Mouse (Mus musculus): ENCODE measurements around the gene Heca.
"Not testable (repeated sequence)": the region's sequence is repeated elsewhere in the genome, so short reads cannot be mapped to it uniquely, and the experiment has no call there.

Gene Heca

DNA sequence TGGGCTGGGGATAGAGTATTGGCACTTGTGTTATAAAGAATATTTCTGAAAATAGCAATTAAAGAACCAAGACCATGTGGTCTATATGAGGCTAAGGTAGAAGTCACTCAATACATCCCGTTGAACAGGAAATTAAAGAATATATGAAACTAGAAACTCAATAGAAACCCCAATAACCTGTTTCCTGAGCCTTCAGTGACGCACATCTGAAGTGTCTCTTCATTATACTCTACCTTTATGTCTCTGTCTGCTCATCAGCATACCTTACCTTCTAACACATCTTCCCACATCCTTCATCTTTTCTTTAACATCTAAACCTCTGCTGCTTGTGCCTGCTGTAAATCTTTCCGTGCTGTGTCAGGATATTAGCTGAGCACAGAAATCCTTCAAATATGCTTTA is 67.8 kb downstream of the Heca start:
- no peak for DNase-seq (ENCODE audit: low spot score in 2 of 2)

DNA sequence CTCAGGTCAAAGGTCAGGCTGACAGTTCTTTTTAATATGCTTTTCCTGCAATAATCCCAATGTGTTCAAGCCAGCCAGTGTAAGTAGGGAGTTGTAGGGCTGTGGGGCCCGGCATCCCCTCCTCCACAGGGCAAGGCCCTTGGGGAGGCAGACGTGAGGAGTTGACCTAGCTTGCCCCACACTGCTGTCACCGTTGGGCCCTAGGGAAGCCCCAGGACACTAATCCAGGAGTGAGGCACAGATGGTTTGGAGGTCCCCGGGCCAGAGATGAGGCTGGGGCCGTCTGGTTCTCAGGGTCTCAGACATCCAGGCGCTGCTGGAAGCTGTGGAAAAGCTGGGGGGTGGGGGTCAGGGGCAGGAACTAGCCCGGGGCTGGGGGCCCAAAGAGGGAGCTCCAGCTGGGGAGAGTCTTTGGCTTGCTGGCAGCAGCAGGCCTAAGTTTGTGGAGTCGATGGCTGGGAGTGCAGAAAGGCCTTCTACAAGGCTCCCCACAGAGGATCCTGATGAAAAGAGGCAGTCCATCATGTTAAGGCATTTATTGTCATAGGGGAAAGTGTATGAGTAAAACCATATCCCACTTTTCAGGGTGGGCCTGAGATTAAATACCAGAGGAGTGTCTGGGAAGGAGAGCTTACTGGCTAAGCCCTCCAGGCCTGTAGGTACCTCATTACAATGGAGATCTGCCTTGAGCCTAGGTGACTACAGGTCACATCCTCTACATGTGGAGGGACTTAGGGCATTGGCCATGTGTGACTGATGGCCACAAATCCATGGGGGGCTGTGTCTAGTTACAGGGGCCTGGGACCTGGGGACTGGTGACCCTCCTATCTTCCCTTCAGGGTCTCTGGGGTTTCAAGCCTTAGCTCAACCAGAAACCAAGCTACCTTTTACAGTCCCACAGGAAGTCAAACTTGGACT is 69.6 kb downstream of the Heca start:
- DNase-seq (ENCODE audit: low spot score in 2 of 2), result no peak

DNA sequence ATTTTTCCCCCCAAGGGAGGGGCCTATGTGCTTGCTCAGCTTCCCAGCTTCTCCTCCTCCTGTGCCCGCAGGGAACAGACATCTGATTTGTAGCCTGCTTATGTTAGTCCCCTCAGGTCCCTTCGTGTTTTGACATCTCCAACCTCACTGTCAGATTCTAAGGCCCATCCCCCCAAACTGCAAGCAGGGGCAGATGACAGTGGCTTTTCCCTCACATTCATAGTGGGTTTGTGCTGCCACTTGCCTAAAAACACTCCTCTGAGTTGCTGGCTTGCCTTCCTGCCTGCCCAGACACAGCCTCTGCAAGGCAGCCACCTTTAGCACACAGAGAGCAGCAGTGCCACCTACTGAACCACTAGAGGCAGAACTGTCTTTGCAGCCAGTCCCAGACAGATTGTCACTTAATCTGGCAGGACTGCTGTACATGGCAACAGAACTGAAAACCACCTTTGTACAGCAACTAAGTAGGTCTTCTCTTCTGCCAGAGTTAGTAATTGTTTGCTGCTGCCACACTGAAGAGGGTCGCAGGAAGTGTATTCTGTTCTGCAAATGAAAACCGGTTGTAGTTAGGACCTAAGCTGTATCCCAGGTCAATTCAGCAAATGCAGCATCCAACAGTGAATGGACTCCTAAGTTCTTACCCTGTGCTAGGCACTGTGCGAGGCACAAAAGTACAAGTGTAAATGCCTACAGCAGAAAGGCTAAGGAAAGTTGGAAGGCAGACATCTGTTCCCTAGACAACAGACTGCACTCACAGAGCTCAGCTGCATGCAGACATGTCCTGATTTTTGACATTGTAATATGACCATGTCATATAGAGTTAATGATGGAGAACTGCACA is 77.8 kb downstream of the Heca start:
- DNase-seq (ENCODE audit: low spot score in 2 of 2), result peak in 1 of 2 experiments; percentile 75

DNA sequence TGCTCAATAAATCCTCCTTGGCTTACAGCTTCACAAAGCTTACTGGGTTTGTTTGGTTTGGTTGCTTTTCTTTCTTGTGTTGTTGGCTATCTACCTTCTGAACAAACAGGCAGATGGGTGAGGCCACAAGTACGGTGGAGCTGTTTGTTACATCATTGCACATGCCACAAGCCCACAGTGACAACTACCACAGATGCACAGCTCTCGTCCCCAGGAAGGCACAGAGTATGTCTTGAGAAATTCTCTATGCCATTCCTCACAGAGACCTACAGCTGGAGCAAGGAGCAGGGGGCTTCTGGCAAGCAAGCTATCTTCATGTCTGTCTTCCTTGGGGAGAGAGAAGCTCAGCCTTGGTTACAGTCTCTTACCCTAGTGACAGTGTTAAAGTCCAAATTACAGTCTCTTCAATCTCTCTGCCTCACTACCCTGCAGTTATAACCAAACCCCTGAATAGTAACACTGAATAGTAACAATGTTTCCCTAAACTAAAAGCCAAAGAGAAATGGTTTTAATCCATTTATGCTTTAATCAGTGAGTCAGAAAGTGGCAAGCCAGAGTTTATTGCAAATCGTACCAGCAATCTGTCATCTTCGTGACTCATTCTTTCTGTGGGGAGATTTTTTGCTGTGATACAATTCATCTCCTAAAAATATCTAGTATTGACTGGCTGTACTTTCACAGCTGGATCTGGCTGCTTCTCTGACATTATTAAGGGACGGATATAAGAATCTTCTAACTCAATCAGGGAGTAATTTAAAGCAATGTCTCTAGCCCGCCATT is 87.0 kb downstream of the Heca start:
- DNase-seq (ENCODE audit: low spot score in 2 of 2), result no peak

DNA sequence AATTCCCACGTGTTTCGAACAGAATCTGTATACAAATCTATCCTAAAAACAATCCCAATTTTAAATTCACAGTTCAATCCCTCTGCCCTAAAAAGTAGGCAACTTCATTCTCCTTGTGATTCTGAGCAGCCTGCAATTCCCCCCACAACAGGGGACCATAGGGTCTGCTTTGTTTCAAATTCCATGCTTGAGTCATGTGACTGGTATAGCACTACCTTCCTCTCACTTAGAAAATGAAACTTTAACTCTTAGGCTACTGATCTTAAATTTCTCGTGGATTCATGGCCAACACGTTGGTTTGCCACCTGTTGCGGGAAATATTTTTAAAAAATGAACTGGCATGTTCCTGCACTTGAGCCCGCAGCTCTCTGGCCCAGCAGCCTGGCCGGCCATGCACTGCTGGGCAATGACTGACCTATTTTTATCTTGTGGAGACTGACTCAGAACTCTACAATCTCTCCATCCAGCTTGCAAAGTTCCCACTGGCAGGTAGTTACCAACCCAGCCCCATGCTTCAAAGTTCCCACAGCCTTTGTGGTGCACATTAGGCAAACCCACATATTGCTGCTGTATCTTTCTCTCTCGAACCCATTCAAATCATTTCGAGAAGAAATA is 90.1 kb downstream of the Heca start:
- no peak for DNase-seq (ENCODE audit: low spot score in 2 of 2)

DNA sequence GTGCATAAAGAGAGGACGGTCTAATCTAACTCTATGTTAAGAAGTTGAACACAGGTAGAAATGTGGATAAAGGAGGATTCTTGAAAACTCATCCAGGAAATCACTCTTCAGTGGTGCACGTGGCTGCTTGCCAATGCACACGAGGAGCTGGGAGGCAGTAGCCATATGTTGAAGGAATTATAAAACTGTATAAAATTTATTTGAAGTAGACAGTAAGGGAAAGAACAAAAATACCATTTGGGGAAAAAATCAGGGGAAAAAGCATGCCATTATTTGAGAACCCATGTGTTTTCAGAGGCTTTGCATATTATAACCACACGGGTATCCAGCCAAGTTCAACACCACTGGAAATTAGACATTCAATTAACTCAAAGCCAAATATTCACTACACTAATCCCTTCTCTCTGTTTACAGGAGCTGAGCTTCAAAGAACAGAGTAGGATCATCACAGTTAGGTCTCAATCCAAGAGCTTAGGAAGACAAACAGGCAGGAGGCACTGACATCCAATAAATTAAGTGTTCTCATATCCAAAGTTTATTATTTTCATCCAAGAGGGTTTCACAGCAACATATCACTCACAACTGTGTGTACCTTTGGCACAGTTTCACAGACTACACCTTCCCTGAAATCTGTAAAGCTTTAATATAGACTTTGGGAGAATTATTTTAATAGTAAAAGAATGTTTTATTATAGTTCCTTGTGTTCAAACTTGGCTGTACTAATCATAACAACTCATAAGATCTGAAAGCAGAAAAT is 102.9 kb downstream of the Heca start:
- peak in 1 of 2 experiments; percentile 40 for DNase-seq (ENCODE audit: low spot score in 2 of 2)

DNA sequence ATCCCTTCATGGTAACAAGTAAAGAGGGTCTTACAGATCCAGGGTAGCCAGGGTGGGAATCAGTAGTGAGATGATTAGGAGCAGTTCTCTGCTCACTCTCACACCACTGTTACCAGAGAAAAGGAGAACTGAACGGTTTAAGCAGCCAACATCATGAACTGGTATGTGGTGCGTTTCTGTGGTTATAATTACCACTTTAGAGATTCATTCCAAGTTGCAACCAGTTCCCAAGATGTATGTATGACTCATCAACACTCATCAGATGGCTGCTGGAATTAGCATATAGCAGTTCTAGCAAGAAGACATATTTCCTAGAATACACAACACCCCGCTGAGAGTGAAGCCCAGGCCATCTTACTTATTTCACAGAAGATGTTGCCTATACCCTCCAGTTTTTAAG is 105.8 kb downstream of the Heca start:
- DNase-seq (ENCODE audit: low spot score in 2 of 2), result peak; percentile 50 to 59

DNA sequence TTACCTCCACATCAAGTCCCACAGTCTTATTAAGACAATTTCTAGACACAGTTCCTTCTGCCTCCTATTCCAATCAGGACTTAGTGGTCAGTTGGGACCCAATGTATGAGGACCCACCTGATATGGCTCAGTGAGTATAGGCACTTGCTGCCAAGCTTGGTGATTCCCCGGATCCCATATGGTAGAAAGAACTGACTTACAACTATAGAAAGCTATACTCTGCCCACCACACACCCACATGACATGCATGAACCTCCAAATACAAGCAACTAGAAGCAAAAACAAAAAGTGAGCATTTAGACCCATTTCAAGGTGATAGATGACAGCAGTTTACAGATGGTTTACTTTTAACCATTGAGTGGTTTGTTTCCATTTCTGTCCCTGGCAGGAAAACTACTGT is 111.6 kb downstream of the Heca start:
- DNase-seq (ENCODE audit: low spot score in 2 of 2), result no peak

DNA sequence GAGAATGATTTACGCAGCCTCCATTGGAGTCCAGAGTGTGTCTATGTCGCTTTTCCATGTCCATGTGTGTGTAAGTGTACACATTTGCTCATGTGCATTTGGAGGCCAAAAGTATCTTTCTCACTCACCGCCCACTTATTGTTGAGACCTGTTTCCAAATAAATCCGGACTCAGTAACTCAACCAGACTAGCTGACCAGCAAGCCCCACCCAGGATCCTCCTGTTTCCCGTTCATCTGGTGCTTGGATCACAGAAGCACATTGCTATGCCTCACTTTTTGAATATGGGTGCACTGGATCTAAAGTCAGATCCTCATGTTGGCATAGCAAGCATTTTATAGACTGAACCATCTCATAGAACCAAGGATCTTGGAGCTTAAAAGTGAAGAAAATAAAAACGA is 112.8 kb downstream of the Heca start:
- DNase-seq (ENCODE audit: low spot score in 2 of 2), result no peak

DNA sequence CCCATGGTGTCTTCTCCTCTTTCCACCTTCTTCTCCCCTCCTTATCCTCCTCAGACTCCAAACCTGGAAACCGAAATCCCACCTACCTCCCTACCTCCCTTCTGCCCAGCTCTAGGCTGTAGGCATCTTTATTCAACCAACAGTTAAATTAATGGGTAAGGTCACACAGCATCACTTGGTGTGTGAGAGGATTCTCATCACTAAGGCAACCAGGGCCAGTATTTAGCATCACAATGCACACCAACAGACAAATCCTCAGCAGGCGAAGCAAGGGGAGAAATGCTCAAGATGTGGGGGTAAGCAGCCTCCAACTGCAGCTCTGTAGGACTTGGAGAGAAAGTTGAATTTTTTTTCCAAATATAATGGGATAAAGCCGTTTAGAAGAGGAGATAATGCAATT is 116.8 kb downstream of the Heca start:
- DNase-seq (ENCODE audit: low spot score in 2 of 2), result no peak

DNA sequence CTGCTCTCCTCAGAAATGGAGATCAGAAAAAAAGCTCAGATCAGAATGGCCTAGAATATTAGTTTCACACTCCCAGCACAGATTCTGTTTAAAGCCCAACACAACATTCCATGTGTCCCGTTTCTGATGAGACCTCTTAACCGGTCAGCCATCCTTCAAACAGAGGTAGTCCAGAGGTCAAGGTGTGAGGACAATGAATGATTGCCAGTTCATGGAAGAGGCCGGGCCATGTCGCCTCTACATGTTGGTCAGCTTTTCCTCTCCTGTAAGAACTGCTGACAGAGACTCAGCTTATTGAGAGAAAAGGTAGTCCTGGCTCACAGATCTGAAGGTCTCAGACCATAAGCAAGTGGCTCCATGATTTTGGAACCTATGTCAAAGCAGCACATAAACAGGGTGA is 118.7 kb downstream of the Heca start:
- DNase-seq (ENCODE audit: low spot score in 2 of 2), result no peak

DNA sequence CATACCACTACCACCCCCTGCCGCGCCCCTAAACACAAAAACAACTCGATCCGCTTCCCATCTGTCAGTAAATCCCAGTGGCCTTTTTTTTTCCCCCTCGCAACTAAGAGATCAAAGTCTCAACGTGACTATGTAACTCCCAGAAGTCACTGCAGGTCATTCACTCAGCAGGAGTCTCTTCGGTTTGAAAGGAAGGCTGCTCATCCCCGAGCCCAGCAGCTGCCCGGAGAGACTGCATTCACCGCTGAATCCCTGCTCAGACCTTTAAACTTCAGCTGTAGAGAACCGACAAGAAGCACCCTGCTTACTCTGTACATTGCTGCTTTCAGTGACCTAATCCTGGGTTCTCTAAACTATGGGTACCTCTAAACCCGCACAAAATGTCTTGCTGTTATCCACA is 120.5 kb downstream of the Heca start:
- no peak for DNase-seq (ENCODE audit: low spot score in 2 of 2)

DNA sequence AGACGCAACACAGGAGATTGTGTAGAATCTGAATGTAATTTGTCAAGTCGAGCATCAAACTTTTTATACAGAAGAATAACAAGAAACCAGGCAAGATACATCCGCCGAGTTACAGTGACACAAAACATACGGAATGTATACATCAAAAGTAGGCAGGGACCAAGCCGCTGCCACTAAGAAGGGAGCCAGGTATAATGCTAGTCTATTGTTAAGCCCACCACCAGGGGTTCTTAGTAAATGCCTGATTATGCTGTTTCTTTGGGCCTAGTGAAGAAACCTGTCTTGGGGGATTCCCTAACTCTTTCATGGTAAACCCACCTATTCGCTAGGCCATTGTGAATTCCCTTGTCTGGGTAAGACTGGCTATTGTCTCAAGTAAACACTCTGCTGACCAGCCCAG is 127.4 kb downstream of the Heca start:
- not testable (repeated sequence) for DNase-seq (ENCODE audit: low spot score in 2 of 2)

Data from left cerebral cortex, adult 9 months (tissue).